Mouse (Mus musculus): ENCODE measurements around the gene Pir.

The Pir gene

DNA sequence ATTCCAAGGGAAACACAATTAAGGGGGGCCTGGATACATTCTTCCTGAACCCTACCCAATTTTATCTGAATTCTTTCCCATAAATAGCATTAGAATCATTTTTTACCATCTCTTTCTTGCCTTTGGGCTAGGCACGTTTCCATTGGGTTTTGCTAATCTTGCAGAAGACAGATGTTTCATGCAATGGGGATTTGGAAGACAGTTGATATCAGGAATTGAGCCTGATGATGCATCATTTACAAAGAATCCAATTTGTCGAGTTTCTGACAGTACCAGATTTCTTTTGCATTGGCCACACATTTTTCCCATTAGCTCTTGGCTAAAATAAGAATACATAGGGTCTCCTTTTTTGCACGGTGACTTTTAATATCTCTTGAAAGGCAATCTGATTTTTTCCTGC lies 61.6 kb downstream of the Pir start:
- no peak for DNase-seq (ENCODE audit: low read depth in 1 of 2, low spot score in 2 of 2)

- DNase-seq (ENCODE audit: low read depth in 1 of 2, low spot score in 2 of 2) = no peak
Measured at GRCm38 (mm10) chrX:164338591-164338990, 69.4 kb downstream of the Pir start.

GRCm38 (mm10) chrX:164345359-164345938 lies 76.3 kb downstream of the Pir start:
- DNase-seq (ENCODE audit: low read depth in 1 of 2, low spot score in 2 of 2) = no peak

- DNase-seq (ENCODE audit: low read depth in 1 of 2, low spot score in 2 of 2) = no peak
Measured at GRCm38 (mm10) chrX:164348937-164349336, 79.8 kb downstream of the Pir start.

- no peak for DNase-seq (ENCODE audit: low read depth in 1 of 2, low spot score in 2 of 2)
Measured at GRCm38 (mm10) chrX:164365153-164365865, 96.1 kb downstream of the Pir start.

DNA sequence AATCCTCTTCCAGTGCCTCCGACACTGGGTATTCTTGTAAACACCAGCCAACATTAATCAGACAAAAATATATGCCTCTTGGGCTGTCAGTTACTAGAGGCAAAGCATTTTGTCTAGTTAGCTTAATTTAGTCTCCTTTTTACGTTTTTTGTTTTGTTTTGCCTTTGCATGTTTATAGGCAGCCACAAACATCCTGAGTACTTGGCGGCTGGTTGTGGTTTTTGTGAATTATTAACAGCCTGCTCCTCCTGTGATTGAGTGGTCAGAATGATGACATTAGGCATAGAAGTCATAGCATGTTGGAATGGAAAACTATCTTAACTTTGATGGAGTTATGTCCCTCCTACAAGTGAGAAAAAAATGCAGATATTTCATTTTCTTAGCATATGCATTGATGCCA lies 101.4 kb downstream of the Pir start:
- DNase-seq (ENCODE audit: low read depth in 1 of 2, low spot score in 2 of 2) = no peak

DNA sequence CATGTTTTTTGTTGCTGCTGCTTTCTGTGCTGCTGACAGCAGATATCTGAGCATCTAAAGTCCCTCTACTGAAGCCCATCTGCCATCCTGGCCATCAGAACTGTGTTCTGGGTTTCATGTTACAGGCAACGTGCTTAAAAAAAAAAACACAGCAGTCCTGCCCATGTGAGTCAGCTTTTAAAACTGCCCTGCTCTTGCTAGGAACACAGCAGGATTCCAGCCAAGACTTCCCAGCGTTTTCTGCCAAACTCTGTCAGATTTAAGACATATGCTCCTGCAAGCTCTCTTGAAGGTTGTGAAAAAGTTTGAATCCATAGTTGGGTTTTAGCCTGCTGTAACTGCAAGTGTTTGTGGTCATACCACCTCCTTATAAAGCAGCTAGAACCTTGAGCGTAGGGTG lies 103.9 kb downstream of the Pir start, which contains the start of gene Vegfd:
Vegfd (plus strand) TSS at position 298 of the 400 bp plus-strand sequence.
- DNase-seq (ENCODE audit: low read depth in 1 of 2, low spot score in 2 of 2) = no peak

DNA sequence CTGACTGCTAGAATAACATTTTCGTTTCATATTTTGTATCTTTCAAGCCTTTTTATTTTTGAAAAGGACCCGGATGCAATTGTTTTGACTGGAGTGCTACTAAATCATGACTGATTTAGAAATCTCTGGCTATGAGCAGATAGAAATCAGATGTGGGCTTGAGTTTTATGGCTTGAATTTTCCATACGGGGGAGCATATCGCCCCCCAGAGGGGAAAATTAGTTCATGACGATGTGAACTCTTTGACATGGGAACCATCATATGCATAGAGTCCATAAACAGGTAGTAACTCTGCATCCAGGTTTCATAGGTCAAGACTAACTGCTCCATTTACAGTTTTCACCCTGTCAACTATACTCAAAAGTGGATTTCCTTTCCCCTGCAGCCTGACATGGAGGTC lies 105.4 kb downstream of the Pir start:
- DNase-seq (ENCODE audit: low read depth in 1 of 2, low spot score in 2 of 2) = no peak

DNA sequence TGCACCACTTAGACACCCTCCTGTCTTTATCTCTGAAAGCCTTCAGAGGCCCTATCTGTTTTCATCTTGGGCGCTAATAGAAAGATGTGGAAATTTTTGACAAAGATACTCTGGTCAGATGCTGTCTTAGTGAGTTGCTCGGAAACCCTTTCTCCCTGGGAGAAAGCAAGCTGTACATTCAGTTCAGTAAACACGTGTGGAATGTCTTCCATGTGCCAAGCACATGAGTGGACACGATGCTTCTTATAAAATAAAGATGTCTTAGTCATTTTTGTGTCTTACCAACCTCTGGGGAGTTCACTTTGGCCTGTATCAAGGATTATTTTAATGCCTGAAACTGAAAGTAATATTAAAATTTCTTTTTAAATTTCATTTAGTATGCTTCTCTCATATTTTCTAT lies 110.5 kb downstream of the Pir start:
- DNase-seq (ENCODE audit: low read depth in 1 of 2, low spot score in 2 of 2) = no peak

- peak; percentile 6 to 14 for DNase-seq (ENCODE audit: low read depth in 1 of 2, low spot score in 2 of 2)
Measured at GRCm38 (mm10) chrX:164381618-164382408, 112.6 kb downstream of the Pir start.

GRCm38 (mm10) chrX:164394091-164394490 lies 124.9 kb downstream of the Pir start:
- no peak for DNase-seq (ENCODE audit: low read depth in 1 of 2, low spot score in 2 of 2)

DNA sequence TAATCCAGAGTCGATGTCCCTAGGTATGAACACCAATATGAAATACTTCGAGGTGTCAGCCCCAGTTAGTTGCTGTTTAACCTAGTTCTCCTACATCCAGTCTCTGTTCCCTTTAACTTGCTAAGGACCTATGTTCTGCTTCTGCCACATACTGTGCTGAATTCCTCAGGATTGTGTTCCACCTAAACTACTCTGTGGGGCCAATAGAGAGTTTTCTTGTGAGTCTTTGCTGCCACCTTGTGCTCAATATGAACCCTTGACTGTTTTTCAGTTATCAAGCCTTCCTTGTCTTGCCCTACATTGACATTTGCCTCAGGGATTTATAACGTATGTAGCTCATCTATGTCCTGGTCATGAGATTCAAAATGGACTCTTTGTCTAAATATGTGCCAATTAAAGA lies 129.3 kb downstream of the Pir start:
- no peak for DNase-seq (ENCODE audit: low read depth in 1 of 2, low spot score in 2 of 2)

- no peak for DNase-seq (ENCODE audit: low read depth in 1 of 2, low spot score in 2 of 2)
Measured at GRCm38 (mm10) chrX:164405080-164405649, 136.0 kb downstream of the Pir start.

DNA sequence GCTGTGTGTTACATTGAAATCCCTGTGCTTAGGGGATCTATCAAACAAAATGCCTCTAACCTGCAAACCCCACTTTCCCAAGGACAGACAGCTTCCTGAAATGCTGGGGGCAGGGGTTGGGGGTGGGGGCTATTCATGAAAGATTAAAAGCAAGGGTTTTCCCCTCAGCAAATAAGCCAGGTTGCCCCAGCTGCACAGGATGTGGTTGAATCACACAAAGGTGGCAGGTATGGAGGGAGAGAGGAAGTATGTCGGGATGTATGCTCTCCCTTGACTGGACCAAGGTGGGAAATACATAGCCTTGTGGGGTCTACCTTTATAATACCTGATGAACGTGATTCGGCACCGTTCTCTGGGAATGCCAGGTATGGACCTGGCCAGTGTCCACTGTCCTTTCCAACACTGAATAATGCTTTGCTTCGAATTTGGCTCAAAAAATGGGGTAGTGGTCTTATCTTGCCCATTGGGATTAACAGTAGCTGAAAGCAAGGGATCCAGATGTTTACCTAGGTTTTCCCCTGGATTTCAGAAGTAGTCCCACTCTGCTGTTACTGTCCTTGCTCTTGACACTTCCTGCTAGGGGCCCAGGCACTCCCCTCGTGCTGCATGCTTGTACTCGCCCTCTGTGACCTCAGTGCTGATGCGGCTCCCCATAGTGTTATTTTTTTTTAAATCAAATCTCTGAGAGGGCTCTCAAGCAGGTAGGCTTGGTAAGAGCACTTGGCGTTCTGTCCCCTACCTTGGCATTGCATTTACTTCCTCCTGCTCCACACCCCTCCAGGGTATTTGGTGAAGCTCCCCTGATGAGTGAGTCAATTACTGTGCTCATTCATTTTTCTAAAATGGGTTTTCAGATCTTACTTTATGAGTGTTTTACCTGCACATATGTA lies 137.2 kb downstream of the Pir start:
- DNase-seq (ENCODE audit: low read depth in 1 of 2, low spot score in 2 of 2) = no peak

DNA sequence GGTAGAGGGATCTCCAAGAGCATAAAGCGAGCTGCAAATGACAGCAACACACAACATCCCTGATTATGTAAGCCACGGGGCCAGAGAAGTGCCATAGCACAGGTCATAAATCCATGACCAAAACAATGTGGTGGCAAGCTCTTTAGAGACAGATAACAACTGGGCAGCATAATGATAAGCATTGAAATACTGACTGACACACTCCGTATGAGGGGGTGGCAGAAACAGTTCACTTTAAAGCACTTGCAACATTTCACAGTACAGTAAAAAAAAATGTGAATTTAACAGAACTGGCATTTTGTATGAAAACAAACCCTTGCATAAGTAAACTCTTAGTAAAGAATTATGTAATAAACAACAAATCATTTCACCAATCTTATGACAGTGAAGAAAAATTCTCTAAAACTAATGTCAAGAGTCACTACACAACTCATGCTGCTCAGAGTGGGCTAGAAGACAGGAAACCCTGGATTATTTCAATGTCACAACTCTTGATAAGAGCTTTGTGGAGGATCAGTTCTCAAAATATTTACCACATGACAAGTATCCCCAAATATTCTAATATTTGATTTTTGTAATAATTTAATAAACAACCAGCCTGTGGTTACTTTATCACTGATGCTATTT lies 139.2 kb downstream of the Pir start:
- no peak for DNase-seq (ENCODE audit: low read depth in 1 of 2, low spot score in 2 of 2)

GRCm38 (mm10) chrX:164410562-164410961 lies 141.4 kb downstream of the Pir start:
- DNase-seq (ENCODE audit: low read depth in 1 of 2, low spot score in 2 of 2) = no peak

GRCm38 (mm10) chrX:164416803-164417202 lies 147.6 kb downstream of the Pir start:
- DNase-seq (ENCODE audit: low read depth in 1 of 2, low spot score in 2 of 2) = no peak

- DNase-seq (ENCODE audit: low read depth in 1 of 2, low spot score in 2 of 2) = no peak
Measured at GRCm38 (mm10) chrX:164418008-164418407, 148.8 kb downstream of the Pir start.

GRCm38 (mm10) chrX:164419471-164419939 lies 150.3 kb downstream of the Pir start, which contains the start of gene Piga:
Piga (plus strand) TSS chrX:164419787.
- peak; percentile 73 to 81 for DNase-seq (ENCODE audit: low read depth in 1 of 2, low spot score in 2 of 2)

DNA sequence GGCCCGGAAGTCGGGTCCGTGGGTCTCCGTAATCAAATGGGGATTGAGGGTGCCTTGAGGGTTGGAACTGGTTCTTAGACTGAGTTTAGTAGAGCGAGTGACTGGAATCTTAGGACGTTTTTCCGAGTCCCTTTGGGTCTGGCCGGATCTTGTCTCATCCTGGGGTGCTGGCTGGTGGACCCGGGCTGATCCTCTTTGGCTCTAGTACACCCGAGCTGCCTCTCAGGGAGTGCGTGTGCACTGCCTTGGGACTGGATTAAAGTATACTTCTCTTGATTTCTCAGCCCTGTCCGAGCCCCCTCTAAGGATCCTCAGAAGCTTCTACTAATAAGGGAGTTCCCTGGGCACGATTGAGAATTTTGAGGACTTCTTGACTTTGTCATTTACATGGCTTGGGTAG lies 150.8 kb downstream of the Pir start:
- no peak for DNase-seq (ENCODE audit: low read depth in 1 of 2, low spot score in 2 of 2)
